ENCODE assay signal across 26 mouse cellular contexts in the genomic region with DNA sequence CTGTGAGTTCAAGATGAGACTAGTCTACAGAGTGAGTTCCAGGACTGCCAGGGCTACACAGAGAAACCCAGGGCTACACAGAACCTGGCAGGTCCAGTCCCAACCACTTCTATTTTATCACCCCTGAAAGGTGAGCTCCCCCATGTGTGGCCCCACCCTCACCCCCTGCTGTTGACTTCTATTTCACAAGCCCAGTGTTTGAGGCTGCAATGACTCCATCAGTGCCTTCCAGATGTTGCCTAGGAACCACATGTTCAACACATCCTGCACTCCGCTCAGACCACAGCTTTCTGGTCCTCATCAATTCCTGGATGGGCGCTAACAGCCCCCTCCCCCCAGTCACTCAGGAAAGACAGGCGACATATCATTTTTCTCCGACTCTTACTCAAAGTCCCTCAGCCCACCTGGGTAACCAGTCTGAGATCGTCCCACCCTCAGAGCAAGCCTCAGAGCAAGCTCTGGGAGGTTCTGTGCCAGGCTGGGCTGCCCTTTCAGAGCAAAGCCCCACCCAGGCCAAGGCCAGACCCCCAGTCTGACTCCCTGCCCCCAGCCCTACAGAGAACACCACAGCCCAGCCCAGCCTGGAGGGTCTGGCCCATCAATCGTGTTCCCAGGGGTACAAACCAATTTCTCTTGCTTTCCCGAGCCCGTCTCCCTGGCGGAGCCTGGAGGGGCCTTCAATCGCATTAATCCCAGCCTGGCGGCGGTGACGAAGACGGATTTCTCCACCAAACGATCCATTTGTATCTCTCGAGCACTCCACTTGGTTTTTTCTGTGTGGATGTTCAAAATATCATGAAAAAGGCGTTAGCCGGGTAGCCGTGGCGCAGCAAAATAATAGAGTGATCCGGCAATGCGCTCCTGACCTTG. TPM values are rescaled to one million over a fixed set of nuclear protein-coding genes. Genes with fewer than 3 reads are reported as not detected.
DNase-seq lines count a peak whose midpoint lies in the region; ATAC-seq and TF ChIP-seq lines count a peak whose summit lies in the region.
"Had no signal": no experiment of that assay in that cellular context is flagged by ENCODE, and none has a peak within 500 bp of the region (broad histone marks: within the 10 kb centered on the region; RNA-seq: fewer than 3 reads in every experiment).

No protein-coding gene starts in this region.

- in situ Hi-C loops in ES-E14 (cut with MboI; ENCODE audit: low sequenced_read_pairs in 2 of 2, unreplicated experiment in 2 of 2) = no loop called here

- no peak overlapping the region for H3K4me3 ChIP-seq in hindbrain, embryonic 12.5 days
- no peak overlapping the region for H3K4me3 ChIP-seq in hindbrain, embryonic 14.5 days (replicated peaks; ENCODE audit: low read length)
- no peak overlapping the region for H3K4me3 ChIP-seq in ES-E14 (ENCODE audit: insufficient read depth in 1 of 2, low read depth in 1 of 2, low read length in 2 of 2, poor library complexity in 1 of 2, severe bottlenecking in 1 of 2)
- H3K4me3 ChIP-seq in limb, embryonic 10.5 days = no peak overlapping the region
- H3K4me3 ChIP-seq in neural tube, embryonic 14.5 days (ENCODE audit: low read depth, low read length) = no peak overlapping the region
- H3K4me3 ChIP-seq in midbrain, embryonic 14.5 days (replicated peaks; ENCODE audit: low read depth, low read length) = no peak overlapping the region
- H3K4me3 ChIP-seq: embryonic facial prominence, embryonic 12.5 days; heart, embryonic 12.5 days; hindbrain, embryonic 15.5 days had no signal

- peaks cover 10% of the 10 kb centered on the region; the same call in 1 of the 2 replicates for H3K9me3 ChIP-seq in hindbrain, embryonic 12.5 days (replicated peaks)
- no peaks in the 10 kb centered on the region for H3K9me3 ChIP-seq in hindbrain, embryonic 14.5 days (ENCODE audit: control insufficient read depth, low read length)
- no peaks in the 10 kb centered on the region for H3K9me3 ChIP-seq in ES-E14 (ENCODE audit: control insufficient read depth, insufficient read depth, low read depth, low read length)
- H3K9me3 ChIP-seq in limb, embryonic 10.5 days (replicated peaks) = no peaks in the 10 kb centered on the region; the same call in 1 of the 2 replicates
- H3K9me3 ChIP-seq in neural tube, embryonic 14.5 days (ENCODE audit: control insufficient read depth, low read length) = no peaks in the 10 kb centered on the region
- 0 out of 2 replicates have a peak, but pooled peaks cover 3% of the 10 kb centered on the region for H3K9me3 ChIP-seq in midbrain, embryonic 14.5 days (ENCODE audit: control insufficient read depth, low read length)
- H3K9me3 ChIP-seq: hindbrain, embryonic 15.5 days had no signal

- no peak overlapping the region for H3K4me2 ChIP-seq in hindbrain, embryonic 12.5 days (replicated peaks)
- H3K4me2 ChIP-seq in hindbrain, embryonic 14.5 days (replicated peaks) = no peak overlapping the region
- no peak overlapping the region for H3K4me2 ChIP-seq in neural tube, embryonic 14.5 days (ENCODE audit: low read depth, low read length)
- H3K4me2 ChIP-seq in midbrain, embryonic 14.5 days (ENCODE audit: low read length) = no peak overlapping the region
- H3K4me2 ChIP-seq: embryonic facial prominence, embryonic 12.5 days; heart, embryonic 12.5 days; hindbrain, embryonic 15.5 days had no signal

- no peaks in the 10 kb centered on the region for H3K36me3 ChIP-seq in hindbrain, embryonic 12.5 days
- H3K36me3 ChIP-seq in hindbrain, embryonic 14.5 days (replicated peaks; ENCODE audit: control insufficient read depth, insufficient read depth) = no peaks in the 10 kb centered on the region
- H3K36me3 ChIP-seq in ES-E14 (ENCODE audit: control insufficient read depth, insufficient read depth, low read length, poor library complexity, severe bottlenecking) = no peaks in the 10 kb centered on the region
- H3K36me3 ChIP-seq in limb, embryonic 10.5 days = no peaks in the 10 kb centered on the region
- H3K36me3 ChIP-seq in neural tube, embryonic 14.5 days (ENCODE audit: control insufficient read depth, insufficient read depth, low read length) = no peaks in the 10 kb centered on the region
- H3K36me3 ChIP-seq in midbrain, embryonic 14.5 days (ENCODE audit: control insufficient read depth, insufficient read depth, low read length) = no peaks in the 10 kb centered on the region
- H3K36me3 ChIP-seq: embryonic facial prominence, embryonic 12.5 days; heart, embryonic 12.5 days; hindbrain, embryonic 15.5 days had no signal

- peak; percentile 59 for ATAC-seq in hindbrain, embryonic 12.5 days (ENCODE audit: low FRiP score)
- no peak for ATAC-seq in hindbrain, embryonic 14.5 days (ENCODE audit: low FRiP score)
- no peak for ATAC-seq in neural tube, embryonic 14.5 days (ENCODE audit: low read depth)
- no peak for ATAC-seq in midbrain, embryonic 14.5 days (ENCODE audit: low FRiP score, low TSS enrichment)
- ATAC-seq: forebrain, embryonic 16.5 days; Patski had no signal

- peak overlapping the region; percentile 19; the same call in 1 of the 2 replicates for H3K27ac ChIP-seq in hindbrain, embryonic 12.5 days
- H3K27ac ChIP-seq in hindbrain, embryonic 14.5 days = no peak overlapping the region
- no peak overlapping the region for H3K27ac ChIP-seq in ES-E14 (ENCODE audit: insufficient read depth, low read depth, low read length, poor library complexity, severe bottlenecking)
- H3K27ac ChIP-seq in limb, embryonic 10.5 days = no peak overlapping the region
- peak overlapping the region; percentile 35; the same call in 1 of the 2 replicates for H3K27ac ChIP-seq in neural tube, embryonic 14.5 days (ENCODE audit: low read depth, low read length)
- no peak overlapping the region for H3K27ac ChIP-seq in midbrain, embryonic 14.5 days (replicated peaks; ENCODE audit: low read depth, low read length)
- H3K27ac ChIP-seq: embryonic facial prominence, embryonic 12.5 days; hindbrain, embryonic 15.5 days had no signal

- H3K4me1 ChIP-seq in hindbrain, embryonic 12.5 days = peaks cover 24% of the 10 kb centered on the region
- peaks cover 12% of the 10 kb centered on the region for H3K4me1 ChIP-seq in hindbrain, embryonic 14.5 days (replicated peaks; ENCODE audit: control insufficient read depth, insufficient read depth, low read length)
- H3K4me1 ChIP-seq in ES-E14 (ENCODE audit: control insufficient read depth in 2 of 2, insufficient read depth in 2 of 2, low read length in 2 of 2, poor library complexity in 1 of 2) = peaks cover 0 to 23% of the 10 kb centered on the region in 2 experiments; a peak in 2 of 4 replicates
- H3K4me1 ChIP-seq in limb, embryonic 10.5 days = peaks cover 29% of the 10 kb centered on the region
- peaks cover 12% of the 10 kb centered on the region for H3K4me1 ChIP-seq in neural tube, embryonic 14.5 days (ENCODE audit: control insufficient read depth, insufficient read depth, low read length)
- peaks cover 14% of the 10 kb centered on the region for H3K4me1 ChIP-seq in midbrain, embryonic 14.5 days (ENCODE audit: control insufficient read depth, insufficient read depth, low read length)

- 44% methylated on average over 22 of the region's 22 CpGs for WGBS in hindbrain, embryonic 12.5 days
- 41% methylated on average over 22 of the region's 22 CpGs for WGBS in hindbrain, embryonic 14.5 days
- WGBS in limb, embryonic 10.5 days = 55% methylated on average over 22 of the region's 22 CpGs
- WGBS in neural tube, embryonic 14.5 days = 47% methylated on average over 22 of the region's 22 CpGs
- WGBS in midbrain, embryonic 14.5 days = 51% methylated on average over 22 of the region's 22 CpGs

- no peak overlapping the region for H3K9ac ChIP-seq in hindbrain, embryonic 12.5 days
- H3K9ac ChIP-seq in hindbrain, embryonic 14.5 days = no peak overlapping the region
- 0 out of 2 replicates have a peak overlapping the region, but pooled peaks have one; percentile 18 for H3K9ac ChIP-seq in ES-E14 (ENCODE audit: insufficient read depth, low read depth, low read length, poor library complexity, severe bottlenecking)
- no peak overlapping the region for H3K9ac ChIP-seq in neural tube, embryonic 14.5 days (replicated peaks; ENCODE audit: low read depth, low read length)
- H3K9ac ChIP-seq in midbrain, embryonic 14.5 days (replicated peaks; ENCODE audit: low read length) = no peak overlapping the region
- H3K9ac ChIP-seq: embryonic facial prominence, embryonic 12.5 days; heart, embryonic 12.5 days; hindbrain, embryonic 15.5 days had no signal

- no peak for DNase-seq in hindbrain, embryonic 14.5 days (ENCODE audit: low spot score)
- no peak for DNase-seq in ES-E14 (ENCODE audit: low read depth, low spot score)
- peak; percentile 39 for DNase-seq in limb, embryonic 10.5 days (ENCODE audit: low spot score)
- no peak for DNase-seq in Muller cell, postnatal 12 days (ENCODE audit: inconsistent ontology term)
- no peak for DNase-seq in midbrain, embryonic 14.5 days
- DNase-seq: adrenal gland, postnatal 10 days; cerebellum, adult 11-12 months; cerebellum, adult 9-10 months; cerebellum, postnatal 25 days; gastrocnemius, postnatal 14 days; kidney, adult 11 months had no signal

- H3K27me3 ChIP-seq in hindbrain, embryonic 12.5 days = peaks cover 77% of the 10 kb centered on the region
- H3K27me3 ChIP-seq in hindbrain, embryonic 14.5 days (ENCODE audit: control insufficient read depth, insufficient read depth, low read length) = peaks cover 59% of the 10 kb centered on the region
- peaks cover 60% of the 10 kb centered on the region for H3K27me3 ChIP-seq in limb, embryonic 10.5 days (ENCODE audit: low read depth, poor library complexity, severe bottlenecking)
- peaks cover 15% of the 10 kb centered on the region; the same call in 1 of the 2 replicates for H3K27me3 ChIP-seq in neural tube, embryonic 14.5 days (ENCODE audit: control insufficient read depth, insufficient read depth, low read length)
- H3K27me3 ChIP-seq in midbrain, embryonic 14.5 days (ENCODE audit: control insufficient read depth, insufficient read depth, low read length) = peaks cover 26% of the 10 kb centered on the region; the same call in 1 of the 2 replicates
- H3K27me3 ChIP-seq: Patski had no signal

TF ChIP-seq in ES-E14, 5 proteins besides CTCF, POLR2A, EP300 and RAD21:
- TF ChIP-seq CHD2 (IDR thresholded peaks at IDR 0.05; ENCODE audit: low read depth, low read length) = no peak
- TF ChIP-seq ZNF384 (IDR thresholded peaks at IDR 0.05; ENCODE audit: low read depth, low read length) = no peak
- no peak for TF ChIP-seq ZC3H11A (IDR thresholded peaks at IDR 0.05; ENCODE audit: borderline replicate concordance, low read depth, low read length)
- TF ChIP-seq MAFK (IDR thresholded peaks at IDR 0.05; ENCODE audit: insufficient read depth, low read depth, low read length) = no peak
- TF ChIP-seq HCFC1 (IDR thresholded peaks at IDR 0.05; ENCODE audit: borderline replicate concordance, insufficient read depth, low read length) = no peak

RNA-seq across cellular contexts. Expression of a gene that starts 38.9 kb away (rescaled TPM):
- polyA plus RNA-seq in hindbrain, embryonic 12.5 days (2016; fragmentation: Nextera tagmentation; extraction: Ambion mirVana) = 15.1 and 18.6 TPM in 2 replicates
- polyA plus RNA-seq in hindbrain, embryonic 14.5 days (2014; fragmentation: Nextera tagmentation; extraction: Ambion mirVana) = 18.7 and 22.1 TPM in 2 replicates
- total RNA-seq in ES-E14 (2012; rRNA removed) = 0.11 TPM in 1 of 2 replicates, not detected in the other
- polyA plus RNA-seq in limb, embryonic 10.5 days (2016; fragmentation: Nextera tagmentation; extraction: Ambion mirVana) = 0.05 and 0.20 TPM in 2 replicates
- 23.8 and 27.0 TPM in 2 replicates for polyA plus RNA-seq in neural tube, embryonic 14.5 days (2014; fragmentation: Nextera tagmentation; extraction: Ambion mirVana)
- polyA plus RNA-seq in midbrain, embryonic 14.5 days (2014; fragmentation: Nextera tagmentation; extraction: Ambion mirVana) = 1.7 and 1.9 TPM in 2 replicates
- total RNA-seq: adrenal gland, postnatal 10 days; CH12.LX; gastrocnemius, adult 18-20 months; gastrocnemius, postnatal 14 days; granulocyte monocyte progenitor cell, adult 5-6 weeks; heart, adult 8-10 months; heart, postnatal 25 days; MEL had no signal
- polyA plus RNA-seq: forebrain, embryonic 16.5 days; heart, embryonic 12.5 days; heart, embryonic 16.5 days; intestine, embryonic 14.5 days had no signal

Comparison
In these comparisons a context has a peak if more than half of its experiments do, and no peak if none do; other contexts are left out.
1. H3K27ac ChIP-seq: peak in hindbrain, embryonic 12.5 days (single experiment) and neural tube, embryonic 14.5 days (single experiment); none in hindbrain, embryonic 14.5 days (single experiment), ES-E14 (single experiment), limb, embryonic 10.5 days (single experiment) and midbrain, embryonic 14.5 days (single experiment).